Mouse (Mus musculus) adrenal gland (tissue): ENCODE data around the gene Wipf3.

Source experiments
- intact Hi-C: fragments of 180-260 bp; cut with DNase I; formaldehyde crosslinking; loops from one replicate; pipeline ENCODE4 v1.15.1; 2025
- long read RNA-seq, 2 experiments: library from polyadenylated mRNA; unstranded; transcript quantifications; one replicate each; pipeline ENCODE4 v2.0.0; 2020; ENCODE audit warnings: borderline replicate concordance in 1 of 2; ENCODE audit not compliant: insufficient replicate concordance in 1 of 2

Wipf3 gene
- long read RNA-seq, experiment 1, partial matches to known transcripts, result 1 of 2 reads
- long read RNA-seq, experiment 1, other reads (novel, unspliced or antisense), result 1 of 2 reads
- long read RNA-seq, experiment 2, result 0 reads

- intact Hi-C loops, result no loop called here
Observed at GRCm38 (mm10) chr6:54429447-54430194, at the start of gene Wipf3. Gene Wipf3, plus strand, starts transcription at chr6:54429603.

- intact Hi-C loops, result no loop called here
Observed at GRCm38 (mm10) chr6:54382636-54383035, 46.8 kb upstream of the Wipf3 start.

- intact Hi-C loops, result no loop called here
Observed at GRCm38 (mm10) chr6:54383893-54384524, 45.4 kb upstream of the Wipf3 start.

- intact Hi-C loops, result no loop called here
Observed at GRCm38 (mm10) chr6:54384777-54385176, 44.6 kb upstream of the Wipf3 start.

GRCm38 (mm10) chr6:54386429-54386828 lies 43.0 kb upstream of the Wipf3 start:
- intact Hi-C loops, result no loop called here

GRCm38 (mm10) chr6:54387044-54387443 lies 42.4 kb upstream of the Wipf3 start:
- intact Hi-C loops, result no loop called here

GRCm38 (mm10) chr6:54387751-54388150 lies 41.7 kb upstream of the Wipf3 start:
- intact Hi-C loops, result no loop called here

- intact Hi-C loops, result no loop called here
Observed at GRCm38 (mm10) chr6:54388690-54389275, 40.6 kb upstream of the Wipf3 start.

GRCm38 (mm10) chr6:54391765-54392164 lies 37.6 kb upstream of the Wipf3 start:
- intact Hi-C loops, result loop anchor here (2.0 kb wide), 2 partner anchors 87 to 115 kb away; no protein-coding TSS in a partner anchor

- intact Hi-C loops, result loop anchor here (2.0 kb wide), 1 partner anchor 85 kb away; no protein-coding TSS in a partner anchor
Observed at GRCm38 (mm10) chr6:54393886-54394285, 35.5 kb upstream of the Wipf3 start.

- intact Hi-C loops, result no loop called here
Observed at GRCm38 (mm10) chr6:54399194-54399923, 30.0 kb upstream of the Wipf3 start.

- intact Hi-C loops, result no loop called here
Observed at GRCm38 (mm10) chr6:54401503-54401902, 27.9 kb upstream of the Wipf3 start.

GRCm38 (mm10) chr6:54404916-54405315 lies 24.5 kb upstream of the Wipf3 start:
- intact Hi-C loops, result no loop called here

GRCm38 (mm10) chr6:54406116-54406515 lies 23.3 kb upstream of the Wipf3 start:
- intact Hi-C loops, result no loop called here

- intact Hi-C loops, result no loop called here
Observed at GRCm38 (mm10) chr6:54409271-54409670, 20.1 kb upstream of the Wipf3 start.

GRCm38 (mm10) chr6:54410451-54410850 lies 19.0 kb upstream of the Wipf3 start:
- intact Hi-C loops, result loop anchor here (5.0 kb wide), 1 partner anchor 67 kb away; no protein-coding TSS in a partner anchor

- intact Hi-C loops, result loop anchor here (5.0 kb wide), 1 partner anchor 66 kb away; no protein-coding TSS in a partner anchor
Observed at GRCm38 (mm10) chr6:54411591-54411990, 17.8 kb upstream of the Wipf3 start.

- intact Hi-C loops, result loop anchor here (5.0 kb wide), 1 partner anchor 64 kb away; no protein-coding TSS in a partner anchor
Observed at GRCm38 (mm10) chr6:54412879-54413278, 16.5 kb upstream of the Wipf3 start.

- intact Hi-C loops, result no loop called here
Observed at GRCm38 (mm10) chr6:54425230-54425629, 4.2 kb upstream of the Wipf3 start.

GRCm38 (mm10) chr6:54428850-54429446 lies 455 bp upstream of the Wipf3 start:
- intact Hi-C loops, result no loop called here

GRCm38 (mm10) chr6:54430221-54430620 lies 818 bp downstream of the Wipf3 start:
- intact Hi-C loops, result no loop called here
